Mouse (Mus musculus): ENCODE data around the gene Lrrfip2. TPM values are rescaled to one million over a fixed set of nuclear protein-coding genes. Genes with fewer than 3 reads are reported as not detected.
A peak's percentile ranks its signal among the peaks of the same experiment; 100 is the strongest.

Gene Lrrfip2
- polyA plus RNA-seq, 1 experiment from 2014 or later = 18.5 TPM

- WGBS (ENCODE audit: insufficient replicate concordance) = 52% methylated on average over 3 of the region's 3 CpGs
- Histone ChIP-seq H3K27ac (ENCODE audit: low read depth) (no peak overlapping the region), H3K4me3 (ENCODE audit: low read depth, low read length) (no peak overlapping the region), H3K36me3 (replicated peaks; ENCODE audit: insufficient read depth, low read length) (peaks cover 8% of the 10 kb centered on the region; the same call in 1 of the 2 replicates), H3K4me2 (ENCODE audit: low read depth, low read length) (no peak overlapping the region), H3K9ac (replicated peaks) (no peak overlapping the region), H3K4me1 (ENCODE audit: insufficient read depth) (no peaks in the 10 kb centered on the region), H3K27me3 (ENCODE audit: insufficient read depth, low read length) (no peaks in the 10 kb centered on the region), H3K9me3 (ENCODE audit: low read length) (no peaks in the 10 kb centered on the region)
- DNase-seq (no peak), ATAC-seq (no peak)
- TF ChIP-seq CTCF (IDR thresholded peaks at IDR 0.05; ENCODE audit: low read depth) = no peak
Observed at GRCm38 (mm10) chr9:111182176-111182575, 64.8 kb downstream of the Lrrfip2 start.

GRCm38 (mm10) chr9:111184929-111185328 is 67.5 kb downstream of the Lrrfip2 start:
- no peak for DNase-seq
- Histone ChIP-seq H3K4me3 (ENCODE audit: low read depth, low read length) (no peak overlapping the region), H3K9ac (replicated peaks) (no peak overlapping the region), H3K36me3 (replicated peaks; ENCODE audit: insufficient read depth, low read length) (peaks cover 17% of the 10 kb centered on the region; the same call in 1 of the 2 replicates), H3K27ac (ENCODE audit: low read depth) (no peak overlapping the region), H3K9me3 (ENCODE audit: low read length) (no peaks in the 10 kb centered on the region), H3K27me3 (ENCODE audit: insufficient read depth, low read length) (no peaks in the 10 kb centered on the region), H3K4me2 (ENCODE audit: low read depth, low read length) (no peak overlapping the region), H3K4me1 (ENCODE audit: insufficient read depth) (no peaks in the 10 kb centered on the region)
- WGBS (ENCODE audit: insufficient replicate concordance) = 70% methylated on average over 4 of the region's 4 CpGs
- TF ChIP-seq EP300 (IDR thresholded peaks at IDR 0.05; ENCODE audit: low read depth) = no peak
- no peak for TF ChIP-seq CTCF (IDR thresholded peaks at IDR 0.05; ENCODE audit: low read depth)
- peak; percentile 53 for ATAC-seq

GRCm38 (mm10) chr9:111186861-111187260 is 69.5 kb downstream of the Lrrfip2 start:
- 78% methylated on average over 6 of the region's 6 CpGs for WGBS (ENCODE audit: insufficient replicate concordance)
- no peak for ATAC-seq
- Histone ChIP-seq H3K4me2 (ENCODE audit: low read depth, low read length) (no peak overlapping the region), H3K9ac (replicated peaks) (no peak overlapping the region), H3K4me1 (ENCODE audit: insufficient read depth) (no peaks in the 10 kb centered on the region), H3K27me3 (ENCODE audit: insufficient read depth, low read length) (no peaks in the 10 kb centered on the region), H3K4me3 (ENCODE audit: low read depth, low read length) (no peak overlapping the region), H3K36me3 (replicated peaks; ENCODE audit: insufficient read depth, low read length) (peaks cover 27% of the 10 kb centered on the region), H3K27ac (ENCODE audit: low read depth) (no peak overlapping the region), H3K9me3 (ENCODE audit: low read length) (no peaks in the 10 kb centered on the region)
- TF ChIP-seq CTCF (IDR thresholded peaks at IDR 0.05; ENCODE audit: low read depth) (no peak), EP300 (IDR thresholded peaks at IDR 0.05; ENCODE audit: low read depth) (no peak)
- no peak for DNase-seq

- WGBS (ENCODE audit: insufficient replicate concordance) = 73% methylated on average over 7 of the region's 7 CpGs
- Histone ChIP-seq H3K27me3 (ENCODE audit: insufficient read depth, low read length) (no peaks in the 10 kb centered on the region), H3K4me1 (ENCODE audit: insufficient read depth) (no peaks in the 10 kb centered on the region), H3K9me3 (ENCODE audit: low read length) (no peaks in the 10 kb centered on the region), H3K4me2 (ENCODE audit: low read depth, low read length) (no peak overlapping the region), H3K9ac (replicated peaks) (no peak overlapping the region), H3K4me3 (ENCODE audit: low read depth, low read length) (no peak overlapping the region), H3K27ac (ENCODE audit: low read depth) (no peak overlapping the region), H3K36me3 (replicated peaks; ENCODE audit: insufficient read depth, low read length) (peaks cover 34% of the 10 kb centered on the region)
- no peak for TF ChIP-seq CTCF (IDR thresholded peaks at IDR 0.05; ENCODE audit: low read depth)
- TF ChIP-seq EP300 (IDR thresholded peaks at IDR 0.05; ENCODE audit: low read depth) = no peak
- ATAC-seq (no peak), DNase-seq (no peak)
Observed at GRCm38 (mm10) chr9:111188731-111189130, 71.3 kb downstream of the Lrrfip2 start.

GRCm38 (mm10) chr9:111193211-111193610 is 75.8 kb downstream of the Lrrfip2 start:
- no peak overlapping the region for H3K4me3 ChIP-seq (ENCODE audit: low read depth, low read length)
- WGBS (ENCODE audit: insufficient replicate concordance) = 86% methylated on average over 2 of the region's 2 CpGs
- no peak for DNase-seq
- peaks cover 37% of the 10 kb centered on the region for H3K36me3 ChIP-seq (replicated peaks; ENCODE audit: insufficient read depth, low read length)
- no peaks in the 10 kb centered on the region for H3K4me1 ChIP-seq (ENCODE audit: insufficient read depth)
- no peak overlapping the region for H3K27ac ChIP-seq (ENCODE audit: low read depth)
- no peaks in the 10 kb centered on the region for H3K27me3 ChIP-seq (ENCODE audit: insufficient read depth, low read length)
- TF ChIP-seq EP300 (IDR thresholded peaks at IDR 0.05; ENCODE audit: low read depth) (no peak), CTCF (IDR thresholded peaks at IDR 0.05; ENCODE audit: low read depth) (no peak)
- ATAC-seq = no peak
- no peak overlapping the region for H3K4me2 ChIP-seq (ENCODE audit: low read depth, low read length)
- H3K9ac ChIP-seq (replicated peaks) = no peak overlapping the region
- H3K9me3 ChIP-seq (ENCODE audit: low read length) = no peaks in the 10 kb centered on the region

GRCm38 (mm10) chr9:111197116-111197515 is 79.7 kb downstream of the Lrrfip2 start:
- Histone ChIP-seq H3K9ac (replicated peaks) (no peak overlapping the region), H3K9me3 (ENCODE audit: low read length) (no peaks in the 10 kb centered on the region), H3K36me3 (replicated peaks; ENCODE audit: insufficient read depth, low read length) (peaks cover 38% of the 10 kb centered on the region), H3K4me2 (ENCODE audit: low read depth, low read length) (no peak overlapping the region), H3K27me3 (ENCODE audit: insufficient read depth, low read length) (no peaks in the 10 kb centered on the region), H3K4me3 (ENCODE audit: low read depth, low read length) (no peak overlapping the region), H3K27ac (ENCODE audit: low read depth) (no peak overlapping the region), H3K4me1 (ENCODE audit: insufficient read depth) (no peaks in the 10 kb centered on the region)
- ATAC-seq = no peak
- TF ChIP-seq CTCF (IDR thresholded peaks at IDR 0.05; ENCODE audit: low read depth) (no peak), EP300 (IDR thresholded peaks at IDR 0.05; ENCODE audit: low read depth) (no peak)
- no peak for DNase-seq
- 75% methylated on average over 3 of the region's 3 CpGs for WGBS (ENCODE audit: insufficient replicate concordance)

GRCm38 (mm10) chr9:111197712-111198111 is 80.3 kb downstream of the Lrrfip2 start:
- Histone ChIP-seq H3K9me3 (ENCODE audit: low read length) (no peaks in the 10 kb centered on the region), H3K36me3 (replicated peaks; ENCODE audit: insufficient read depth, low read length) (peaks cover 37% of the 10 kb centered on the region), H3K27me3 (ENCODE audit: insufficient read depth, low read length) (no peaks in the 10 kb centered on the region), H3K27ac (ENCODE audit: low read depth) (no peak overlapping the region), H3K9ac (replicated peaks) (no peak overlapping the region), H3K4me3 (ENCODE audit: low read depth, low read length) (no peak overlapping the region), H3K4me2 (ENCODE audit: low read depth, low read length) (no peak overlapping the region), H3K4me1 (ENCODE audit: insufficient read depth) (no peaks in the 10 kb centered on the region)
- WGBS (ENCODE audit: insufficient replicate concordance) = 87% methylated on average over 4 of the region's 4 CpGs
- ATAC-seq (no peak), DNase-seq (no peak)
- TF ChIP-seq EP300 (IDR thresholded peaks at IDR 0.05; ENCODE audit: low read depth) = no peak
- no peak for TF ChIP-seq CTCF (IDR thresholded peaks at IDR 0.05; ENCODE audit: low read depth)
